Mouse (Mus musculus) heart, adult 18-20 months (tissue): ENCODE data around the gene Rcn3. TPM values are rescaled to one million over a fixed set of nuclear protein-coding genes. Genes with fewer than 3 reads are reported as not detected.
A peak's percentile ranks its signal among the peaks of the same experiment; 100 is the strongest.
"Not testable (repeated sequence)": the region's sequence is repeated elsewhere in the genome, so short reads cannot be mapped to it uniquely, and the experiment has no call there.

Experiments used
- DNase-seq, 2 experiments: peaks; one replicate each; pipeline ENCODE4 v3.0.0; 2021 to 2022; ENCODE audit warnings: mixed read lengths in 1 of 2
- total RNA-seq, 2 experiments: library from RNA; stranded (reverse); gene quantifications; 2 replicates each; pipeline ENCODE4 v1.2.3; 2021

Rcn3 gene
- total RNA-seq, 2 experiments from 2014 or later: 20.0 to 20.7 TPM

GRCm38 (mm10) chr7:45097479-45097878 is 5.5 kb upstream of the Rcn3 start:
- peak in 1 of 2 experiments; percentile 74 for DNase-seq

- not testable (repeated sequence) for DNase-seq
Observed at GRCm38 (mm10) chr7:45095965-45096364, 3.9 kb upstream of the Rcn3 start.

GRCm38 (mm10) chr7:45095367-45095766 is 3.3 kb upstream of the Rcn3 start:
- DNase-seq: peak in 1 of 2 experiments; percentile 75

GRCm38 (mm10) chr7:45094121-45094520 is 2.1 kb upstream of the Rcn3 start:
- no peak for DNase-seq

- no peak for DNase-seq
Observed at GRCm38 (mm10) chr7:45093516-45093905, 1.5 kb upstream of the Rcn3 start.

GRCm38 (mm10) chr7:45092828-45093515 is 951 bp upstream of the Rcn3 start:
- no peak for DNase-seq

GRCm38 (mm10) chr7:45091001-45091990 is 725 bp downstream of the Rcn3 start:
- peak; percentile 34 to 51 for DNase-seq

- DNase-seq: peak in 1 of 2 experiments; percentile 48
Observed at GRCm38 (mm10) chr7:45090251-45090977, 1.6 kb downstream of the Rcn3 start.

- DNase-seq: no peak
Observed at GRCm38 (mm10) chr7:45088597-45088996, 3.4 kb downstream of the Rcn3 start.

GRCm38 (mm10) chr7:45086084-45086483 is 5.9 kb downstream of the Rcn3 start:
- DNase-seq: no peak

- DNase-seq: no peak
Observed at GRCm38 (mm10) chr7:45083300-45083890, 8.6 kb downstream of the Rcn3 start.

- DNase-seq: peak; percentile 70 to 89
Observed at GRCm38 (mm10) chr7:45082401-45083299, 9.4 kb downstream of the Rcn3 start.

- peak in 1 of 2 experiments; percentile 41 for DNase-seq
Observed at GRCm38 (mm10) chr7:45081016-45081415, 11.0 kb downstream of the Rcn3 start.

GRCm38 (mm10) chr7:45079856-45080255 is 12.2 kb downstream of the Rcn3 start:
- peak; percentile 90 to 99 for DNase-seq

- peak; percentile 78 to 89 for DNase-seq
Observed at GRCm38 (mm10) chr7:45078513-45078912, 13.5 kb downstream of the Rcn3 start.

GRCm38 (mm10) chr7:45077829-45078228 is 14.2 kb downstream of the Rcn3 start:
- DNase-seq: no peak

- DNase-seq: no peak
Observed at GRCm38 (mm10) chr7:45077322-45077721, 14.7 kb downstream of the Rcn3 start.

- no peak for DNase-seq
Observed at GRCm38 (mm10) chr7:45076501-45076900, 15.5 kb downstream of the Rcn3 start.

- peak; percentile 60 to 74 for DNase-seq
Observed at GRCm38 (mm10) chr7:45075405-45075804, 16.6 kb downstream of the Rcn3 start.

- no peak for DNase-seq
Observed at GRCm38 (mm10) chr7:45073949-45074348, 18.1 kb downstream of the Rcn3 start.
